Mouse (Mus musculus): ENCODE data around the gene Arl8a. TPM values are rescaled to one million over a fixed set of nuclear protein-coding genes. Genes with fewer than 3 reads are reported as not detected.

Gene Arl8a
- polyA plus RNA-seq, 1 experiment from 2014 or later = 46.3 TPM

DNA sequence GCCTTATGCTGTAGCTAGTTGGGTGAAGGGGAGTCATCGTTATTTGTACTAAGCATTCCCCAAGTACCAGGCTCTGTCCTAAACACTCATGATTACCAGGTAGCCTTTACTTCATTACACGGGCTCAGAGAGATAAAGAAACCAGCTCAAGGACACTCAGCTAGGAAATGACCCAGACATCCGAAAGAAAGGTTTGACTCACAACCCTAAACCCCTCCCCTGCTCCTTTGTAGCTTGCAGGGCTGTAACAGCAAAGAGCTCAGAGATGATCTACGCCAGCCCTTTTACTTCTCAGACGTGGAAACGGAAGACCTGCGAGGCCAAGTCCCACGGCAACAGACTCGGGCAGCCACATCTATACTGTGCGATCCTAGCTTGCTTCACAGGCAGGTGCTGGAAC is 23.7 kb downstream of the Arl8a start:
- no peak for TF ChIP-seq CTCF (IDR thresholded peaks at IDR 0.05; ENCODE audit: low read depth)
- H3K4me2 ChIP-seq = no peak overlapping the region; the same call in 1 of the 2 replicates
- no peaks in the 10 kb centered on the region for H3K4me1 ChIP-seq (ENCODE audit: insufficient read depth)
- H3K9me3 ChIP-seq (ENCODE audit: low read depth, low read length) = no peaks in the 10 kb centered on the region
- no peaks in the 10 kb centered on the region for H3K27me3 ChIP-seq (ENCODE audit: insufficient read depth, low read length)
- no peak for ATAC-seq (ENCODE audit: insufficient read depth)
- no peak overlapping the region for H3K4me3 ChIP-seq (ENCODE audit: low read depth, low read length)
- WGBS = 52% methylated on average over 10 of the region's 10 CpGs
- DNase-seq = no peak
- no peaks in the 10 kb centered on the region for H3K36me3 ChIP-seq (ENCODE audit: insufficient read depth)
- H3K9ac ChIP-seq = no peak overlapping the region
- H3K27ac ChIP-seq (ENCODE audit: low read depth) = no peak overlapping the region

DNA sequence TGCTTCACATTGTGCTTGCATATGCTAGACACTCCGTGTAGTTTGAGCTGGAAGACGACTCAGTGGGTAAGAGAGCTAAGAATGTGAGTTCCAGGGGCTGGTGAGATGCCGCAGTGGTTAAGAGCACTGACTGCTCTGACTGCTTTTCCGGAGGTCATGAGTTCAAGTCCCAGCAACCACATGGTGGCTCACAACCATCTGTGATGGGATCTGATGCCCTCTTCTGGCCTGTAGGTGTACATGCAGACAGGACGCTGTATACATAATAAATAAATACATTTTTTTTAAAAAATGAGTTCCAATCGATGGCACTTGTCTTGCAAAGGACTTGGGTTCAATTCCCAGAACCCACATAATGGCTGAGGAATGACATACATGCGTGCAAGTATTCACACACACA is 24.6 kb downstream of the Arl8a start:
- no peak overlapping the region for H3K27ac ChIP-seq (ENCODE audit: low read depth)
- no peaks in the 10 kb centered on the region for H3K36me3 ChIP-seq (ENCODE audit: insufficient read depth)
- no peak for TF ChIP-seq CTCF (IDR thresholded peaks at IDR 0.05; ENCODE audit: low read depth)
- WGBS = 79% methylated on average over 7 of the region's 7 CpGs
- no peaks in the 10 kb centered on the region for H3K27me3 ChIP-seq (ENCODE audit: insufficient read depth, low read length)
- DNase-seq (no peak), ATAC-seq (ENCODE audit: insufficient read depth) (no peak)
- H3K4me3 ChIP-seq (ENCODE audit: low read depth, low read length) = no peak overlapping the region
- no peaks in the 10 kb centered on the region for H3K4me1 ChIP-seq (ENCODE audit: insufficient read depth)
- H3K9me3 ChIP-seq (ENCODE audit: low read depth, low read length) = no peaks in the 10 kb centered on the region
- H3K4me2 ChIP-seq = no peak overlapping the region
- no peak overlapping the region for H3K9ac ChIP-seq

DNA sequence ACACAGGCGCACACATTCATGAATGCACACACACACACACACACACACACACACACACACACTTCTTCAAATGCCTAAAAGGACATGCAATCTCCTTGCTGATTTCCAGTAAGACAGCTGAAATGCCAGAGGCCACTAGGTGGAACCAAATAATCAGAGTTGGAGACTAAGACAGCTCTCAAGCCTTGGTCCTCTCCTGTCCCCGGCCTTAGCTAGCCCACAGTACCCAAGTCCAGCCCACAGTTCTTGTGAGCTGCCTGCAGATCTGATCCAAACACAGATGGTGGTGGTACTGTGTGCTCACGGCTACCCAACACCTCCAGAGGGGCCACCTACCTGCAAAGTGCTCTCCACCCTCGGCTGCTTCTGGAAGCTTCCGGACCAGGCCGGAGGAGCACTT is 25.4 kb downstream of the Arl8a start:
- peak; percentile 79; the same call in 1 of the 2 replicates for ATAC-seq (ENCODE audit: insufficient read depth)
- H3K27me3 ChIP-seq (ENCODE audit: insufficient read depth, low read length) = no peaks in the 10 kb centered on the region
- TF ChIP-seq CTCF (IDR thresholded peaks at IDR 0.05; ENCODE audit: low read depth) = peak; percentile 89

GRCm38 (mm10) chr1:135173311-135173710 is 26.7 kb downstream of the Arl8a start:
- no peak overlapping the region for H3K4me3 ChIP-seq (ENCODE audit: low read depth, low read length)
- no peaks in the 10 kb centered on the region for H3K36me3 ChIP-seq (ENCODE audit: insufficient read depth)
- no peak for TF ChIP-seq CTCF (IDR thresholded peaks at IDR 0.05; ENCODE audit: low read depth)
- H3K27ac ChIP-seq (ENCODE audit: low read depth) = no peak overlapping the region
- H3K4me1 ChIP-seq (ENCODE audit: insufficient read depth) = no peaks in the 10 kb centered on the region
- DNase-seq (no peak), ATAC-seq (ENCODE audit: insufficient read depth) (no peak)
- no peak overlapping the region for H3K9ac ChIP-seq
- no peak overlapping the region for H3K4me2 ChIP-seq
- WGBS = 89% methylated on average over 6 of the region's 6 CpGs
- no peaks in the 10 kb centered on the region for H3K9me3 ChIP-seq (ENCODE audit: low read depth, low read length)
- no peaks in the 10 kb centered on the region for H3K27me3 ChIP-seq (ENCODE audit: insufficient read depth, low read length)

More for the DNA sequence above, 25.4 kb downstream of the Arl8a start:
- Histone ChIP-seq H3K36me3 (ENCODE audit: insufficient read depth) (no peaks in the 10 kb centered on the region), H3K4me2 (no peak overlapping the region), H3K4me3 (ENCODE audit: low read depth, low read length) (no peak overlapping the region), H3K27ac (ENCODE audit: low read depth) (no peak overlapping the region), H3K4me1 (ENCODE audit: insufficient read depth) (no peaks in the 10 kb centered on the region), H3K9me3 (ENCODE audit: low read depth, low read length) (no peaks in the 10 kb centered on the region), H3K9ac (no peak overlapping the region)
- DNase-seq = peak; percentile 93
- 40% methylated on average over 6 of the region's 6 CpGs for WGBS

GRCm38 (mm10) chr1:135175176-135175575 is 28.6 kb downstream of the Arl8a start:
- no peak for DNase-seq
- Histone ChIP-seq H3K9me3 (ENCODE audit: low read depth, low read length) (no peaks in the 10 kb centered on the region), H3K4me1 (ENCODE audit: insufficient read depth) (no peaks in the 10 kb centered on the region), H3K9ac (no peak overlapping the region), H3K4me2 (no peak overlapping the region), H3K4me3 (ENCODE audit: low read depth, low read length) (no peak overlapping the region), H3K27me3 (ENCODE audit: insufficient read depth, low read length) (no peaks in the 10 kb centered on the region), H3K36me3 (ENCODE audit: insufficient read depth) (no peaks in the 10 kb centered on the region), H3K27ac (ENCODE audit: low read depth) (no peak overlapping the region)
- ATAC-seq (ENCODE audit: insufficient read depth) = no peak
- TF ChIP-seq CTCF (IDR thresholded peaks at IDR 0.05; ENCODE audit: low read depth) = no peak
- WGBS = 69% methylated on average over 3 of the region's 3 CpGs

DNA sequence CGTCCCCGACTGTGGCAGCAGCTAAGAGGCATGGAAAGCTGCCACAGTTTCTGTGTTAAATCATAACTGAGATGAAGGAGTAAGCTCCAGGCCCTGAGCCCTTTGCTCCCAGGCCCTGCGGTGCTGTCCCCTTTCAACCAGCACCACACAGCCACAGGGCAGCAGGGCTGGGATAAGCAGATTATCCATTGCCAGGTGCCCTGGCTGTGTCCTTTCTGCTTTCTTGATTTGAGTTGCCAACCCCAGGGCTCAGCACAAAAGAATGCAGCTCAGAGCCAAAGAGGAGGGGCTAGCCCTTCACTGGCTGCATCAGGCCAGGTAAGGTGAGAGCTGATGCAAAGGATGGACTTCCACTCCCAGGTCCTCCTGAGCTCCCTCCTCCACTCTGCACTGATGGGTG is 31.1 kb downstream of the Arl8a start:
- Histone ChIP-seq H3K27me3 (ENCODE audit: insufficient read depth, low read length) (no peaks in the 10 kb centered on the region), H3K4me2 (no peak overlapping the region), H3K36me3 (ENCODE audit: insufficient read depth) (no peaks in the 10 kb centered on the region), H3K4me1 (ENCODE audit: insufficient read depth) (no peaks in the 10 kb centered on the region), H3K27ac (ENCODE audit: low read depth) (no peak overlapping the region), H3K9ac (no peak overlapping the region), H3K9me3 (ENCODE audit: low read depth, low read length) (no peaks in the 10 kb centered on the region), H3K4me3 (ENCODE audit: low read depth, low read length) (no peak overlapping the region)
- no peak for TF ChIP-seq CTCF (IDR thresholded peaks at IDR 0.05; ENCODE audit: low read depth)
- 92% methylated on average over 3 of the region's 3 CpGs for WGBS
- DNase-seq (no peak), ATAC-seq (ENCODE audit: insufficient read depth) (no peak)

- Histone ChIP-seq H3K4me1 (ENCODE audit: insufficient read depth) (no peaks in the 10 kb centered on the region), H3K36me3 (ENCODE audit: insufficient read depth) (no peaks in the 10 kb centered on the region), H3K9me3 (ENCODE audit: low read depth, low read length) (no peaks in the 10 kb centered on the region), H3K27me3 (ENCODE audit: insufficient read depth, low read length) (no peaks in the 10 kb centered on the region), H3K4me2 (no peak overlapping the region), H3K9ac (no peak overlapping the region), H3K4me3 (ENCODE audit: low read depth, low read length) (no peak overlapping the region), H3K27ac (ENCODE audit: low read depth) (no peak overlapping the region)
- WGBS = 83% methylated on average over 7 of the region's 7 CpGs
- ATAC-seq (ENCODE audit: insufficient read depth) (no peak), DNase-seq (no peak)
- no peak for TF ChIP-seq CTCF (IDR thresholded peaks at IDR 0.05; ENCODE audit: low read depth)
These were observed 32.2 kb downstream of the Arl8a start for GRCm38 (mm10) chr1:135178863-135179262.

- TF ChIP-seq CTCF (IDR thresholded peaks at IDR 0.05; ENCODE audit: low read depth) = no peak
- DNase-seq (no peak), ATAC-seq (ENCODE audit: insufficient read depth) (no peak)
- WGBS = 57% methylated on average over 10 of the region's 10 CpGs
- Histone ChIP-seq H3K9ac (no peak overlapping the region), H3K4me3 (ENCODE audit: low read depth, low read length) (no peak overlapping the region), H3K9me3 (ENCODE audit: low read depth, low read length) (no peaks in the 10 kb centered on the region), H3K27me3 (ENCODE audit: insufficient read depth, low read length) (no peaks in the 10 kb centered on the region), H3K4me1 (ENCODE audit: insufficient read depth) (no peaks in the 10 kb centered on the region), H3K36me3 (ENCODE audit: insufficient read depth) (no peaks in the 10 kb centered on the region), H3K27ac (ENCODE audit: low read depth) (no peak overlapping the region), H3K4me2 (no peak overlapping the region)
These were observed 34.2 kb downstream of the Arl8a start for GRCm38 (mm10) chr1:135180830-135181229.

All from lung, embryonic 14.5 days (tissue).